Mouse (Mus musculus): ENCODE measurements at regions not wholly inside any gene's neighbourhood (a gene's known extent, or its start where the extent isn't known, plus 50 kb on each side); places are given as distances from the start of the nearest gene placed in this dataset.

GRCm38 (mm10) chr5:64709146-64709545, 94.0 kb upstream of the Klf3 start:
- TF ChIP-seq MAX (IDR thresholded peaks at IDR 0.05; ENCODE audit: low read length) (no peak), NRF1 (IDR thresholded peaks at IDR 0.05; ENCODE audit: low read depth, low read length) (no peak), GABPA (IDR thresholded peaks at IDR 0.05; ENCODE audit: insufficient replicate concordance, low read depth, low read length) (no peak), CTCF (conservative IDR thresholded peaks at IDR 0.05 in 1 of 2, IDR thresholded peaks at IDR 0.05 in 1 of 2; ENCODE audit: low read depth in 2 of 2, low read length in 2 of 2) (no peak)

Measured in CH12.LX (cell line).